Mouse (Mus musculus): ENCODE measurements around the gene Sptan1. TPM values are rescaled to one million over a fixed set of nuclear protein-coding genes. Genes with fewer than 3 reads are reported as not detected.

Sptan1 gene
- total RNA-seq (2023), result 284 TPM

GRCm38 (mm10) chr2:29965250-29965843 lies at the start of gene Sptan1:
Gene Sptan1 (plus strand): TSS chr2:29965560.

GRCm38 (mm10) chr2:29934906-29935599 lies 30.3 kb upstream of the Sptan1 start, which contains the start of gene Gle1:
Gene Gle1 (plus strand): TSS chr2:29935426.

GRCm38 (mm10) chr2:30048699-30049388 lies 83.5 kb downstream of the Sptan1 start, which contains the start of gene Wdr34:
Gene Wdr34 (minus strand): TSS chr2:30048881.

GRCm38 (mm10) chr2:30057223-30057904 lies 92.0 kb downstream of the Sptan1 start, which contains the start of gene Set:
Gene Set (plus strand): TSS chr2:30057378.

GRCm38 (mm10) chr2:30077502-30078348 lies 112.4 kb downstream of the Sptan1 start, which contains the start of gene Pkn3:
Gene Pkn3 (plus strand): TSS chr2:30077684.

Other genes with a start within 250 kb of the Sptan1 start
- gene Gm13420, start 213.9 kb upstream of the Sptan1 start, total RNA-seq (2023), result not detected
- not detected for gene Gm13547, start 206.2 kb upstream of the Sptan1 start, total RNA-seq (2023)
- gene Coq4, start 178.1 kb upstream of the Sptan1 start, total RNA-seq (2023), result 5.6 TPM
- gene Trub2, start 177.1 kb upstream of the Sptan1 start, total RNA-seq (2023), result 51.4 TPM
- gene Slc27a4, start 162.9 kb upstream of the Sptan1 start, total RNA-seq (2023), result 12.1 TPM
- 58.1 TPM for gene Urm1, start 145.5 kb upstream of the Sptan1 start, total RNA-seq (2023)
- 4.4 TPM for gene Cercam, start 96.4 kb upstream of the Sptan1 start, total RNA-seq (2023)
- gene Odf2, start 76.3 kb upstream of the Sptan1 start, total RNA-seq (2023), result 82.5 TPM
- gene Gle1, start 30.1 kb upstream of the Sptan1 start, total RNA-seq (2023), result 79.3 TPM
- 2.9 TPM for gene Wdr34, start 83.3 kb downstream of the Sptan1 start, total RNA-seq (2023)
- 256 TPM for gene Set, start 91.8 kb downstream of the Sptan1 start, total RNA-seq (2023)
- 0.86 TPM for gene Pkn3, start 112.1 kb downstream of the Sptan1 start, total RNA-seq (2023)
- gene Zdhhc12, start 128.1 kb downstream of the Sptan1 start, total RNA-seq (2023), result 13.0 TPM
- 71.3 TPM for gene Zer1, start 159.0 kb downstream of the Sptan1 start, total RNA-seq (2023)
- 31.9 TPM for gene Tbc1d13, start 168.2 kb downstream of the Sptan1 start, total RNA-seq (2023)
- 16.4 TPM for gene Endog, start 205.9 kb downstream of the Sptan1 start, total RNA-seq (2023)
- gene Spout1, start 212.9 kb downstream of the Sptan1 start, total RNA-seq (2023), result 26.0 TPM
- 11.6 TPM for gene Kyat1, start 240.3 kb downstream of the Sptan1 start, total RNA-seq (2023)